Mouse (Mus musculus): ENCODE measurements at regions not wholly inside any gene's neighbourhood (a gene's known extent, or its start where the extent isn't known, plus 50 kb on each side); places are given as distances from the start of the nearest gene placed in this dataset.

DNA sequence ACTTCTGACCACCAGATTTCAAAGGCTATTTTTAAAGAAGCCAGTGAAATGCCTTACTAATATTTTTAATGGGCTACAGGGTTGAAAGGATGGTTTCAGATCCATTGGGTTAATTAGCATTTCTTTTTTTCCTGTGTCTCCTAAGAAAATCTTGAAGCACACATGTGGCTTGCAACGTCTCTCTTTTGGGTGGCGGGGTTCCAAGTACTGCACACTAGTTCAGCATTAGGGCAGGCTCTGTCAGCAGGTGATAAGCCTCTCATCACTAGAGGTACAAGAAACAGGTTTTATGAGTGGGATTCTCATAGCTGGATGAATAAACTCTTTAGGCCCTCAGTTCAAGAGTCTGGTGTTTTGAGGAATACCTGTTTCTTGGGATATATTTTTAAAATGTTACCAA, 103.2 kb upstream of the Jun start:
- 88% methylated on average over 2 of the region's 2 CpGs for WGBS
- no peak overlapping the region for H3K4me3 ChIP-seq
- H3K4me2 ChIP-seq (replicated peaks) = no peak overlapping the region

GRCm38 (mm10) chr4:95155796-95156195, 103.8 kb upstream of the Jun start:
- peaks cover 19% of the 10 kb centered on the region for H3K4me1 ChIP-seq
- no peak overlapping the region for H3K4me3 ChIP-seq
- no peak overlapping the region for H3K27ac ChIP-seq (replicated peaks)
- H3K9ac ChIP-seq (replicated peaks) = no peak overlapping the region
- 89% methylated on average over 5 of the region's 5 CpGs for WGBS
- H3K9me3 ChIP-seq = no peaks in the 10 kb centered on the region
- no peak overlapping the region for H3K4me2 ChIP-seq (replicated peaks)
- ATAC-seq (ENCODE audit: low FRiP score, low read depth) = no peak
- H3K27me3 ChIP-seq = no peaks in the 10 kb centered on the region
- H3K36me3 ChIP-seq = no peaks in the 10 kb centered on the region

More for the DNA sequence above, 103.2 kb upstream of the Jun start:
- Histone ChIP-seq H3K9me3 (no peaks in the 10 kb centered on the region), H3K36me3 (no peaks in the 10 kb centered on the region), H3K27ac (replicated peaks) (no peak overlapping the region), H3K27me3 (no peaks in the 10 kb centered on the region), H3K4me1 (peaks cover 17% of the 10 kb centered on the region), H3K9ac (replicated peaks) (no peak overlapping the region)
- ATAC-seq (ENCODE audit: low FRiP score, low read depth) = no peak

GRCm38 (mm10) chr4:95156451-95157271, 104.6 kb upstream of the Jun start:
- Histone ChIP-seq H3K4me2 (replicated peaks) (no peak overlapping the region), H3K4me3 (no peak overlapping the region), H3K27me3 (no peaks in the 10 kb centered on the region), H3K4me1 (peaks cover 28% of the 10 kb centered on the region), H3K27ac (replicated peaks) (no peak overlapping the region), H3K36me3 (no peaks in the 10 kb centered on the region), H3K9ac (replicated peaks) (no peak overlapping the region), H3K9me3 (no peaks in the 10 kb centered on the region)
- WGBS = 35% methylated on average over 5 of the region's 5 CpGs
- no peak for ATAC-seq (ENCODE audit: low FRiP score, low read depth)

GRCm38 (mm10) chr4:95157653-95158430, 105.8 kb upstream of the Jun start:
- Histone ChIP-seq H3K27ac (replicated peaks) (no peak overlapping the region), H3K27me3 (peaks cover 3% of the 10 kb centered on the region; the same call in 1 of the 2 replicates), H3K4me2 (replicated peaks) (no peak overlapping the region), H3K9ac (replicated peaks) (no peak overlapping the region), H3K9me3 (no peaks in the 10 kb centered on the region), H3K4me3 (no peak overlapping the region), H3K36me3 (no peaks in the 10 kb centered on the region), H3K4me1 (peaks cover 29% of the 10 kb centered on the region)
- 82% methylated on average over 7 of the region's 7 CpGs for WGBS
- no peak for ATAC-seq (ENCODE audit: low FRiP score, low read depth)

DNA sequence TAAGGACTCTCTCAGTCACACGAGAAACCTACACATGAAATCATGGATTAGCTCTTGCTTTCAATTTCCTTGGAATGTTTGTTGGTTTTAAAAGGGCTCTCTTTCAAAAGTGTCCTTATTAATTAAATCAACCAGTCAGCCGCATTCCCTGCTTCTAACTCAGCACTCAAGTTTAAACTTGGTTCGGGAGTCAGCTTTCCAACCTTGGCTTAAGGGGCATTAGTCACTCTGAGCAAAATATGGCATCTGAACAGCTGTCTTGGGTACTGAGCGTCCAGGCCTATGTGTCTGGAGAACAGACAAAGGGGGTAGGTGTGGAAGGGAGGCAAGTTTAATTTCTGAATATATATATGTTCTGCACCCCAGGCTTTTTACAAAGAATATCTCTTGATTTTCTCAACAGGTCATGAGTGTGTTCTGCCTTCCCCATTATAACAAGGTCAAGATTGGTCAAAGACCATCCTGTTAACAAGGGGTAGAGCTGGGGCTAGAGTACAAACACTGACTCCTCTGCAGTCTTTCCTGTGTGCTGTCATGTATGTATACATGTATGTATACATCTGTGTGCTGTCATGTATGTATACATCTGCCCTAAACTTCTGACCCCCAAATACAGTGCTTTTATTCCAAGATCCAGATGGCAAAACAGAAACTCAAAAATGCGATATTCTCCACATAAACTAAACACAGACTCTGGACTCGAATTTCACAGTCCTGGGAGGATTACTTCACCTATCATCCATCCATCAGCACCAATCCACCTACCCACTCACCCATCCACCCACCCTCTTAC, 106.8 kb upstream of the Jun start:
- H3K36me3 ChIP-seq = no peaks in the 10 kb centered on the region
- no peaks in the 10 kb centered on the region for H3K9me3 ChIP-seq
- H3K9ac ChIP-seq (replicated peaks) = no peak overlapping the region
- peaks cover 6% of the 10 kb centered on the region for H3K27me3 ChIP-seq
- no peak overlapping the region for H3K4me2 ChIP-seq (replicated peaks)
- H3K27ac ChIP-seq (replicated peaks) = no peak overlapping the region
- H3K4me3 ChIP-seq = no peak overlapping the region
- WGBS = 80% methylated on average over 6 of the region's 6 CpGs
- H3K4me1 ChIP-seq = peaks cover 23% of the 10 kb centered on the region
- ATAC-seq (ENCODE audit: low FRiP score, low read depth) = no peak

DNA sequence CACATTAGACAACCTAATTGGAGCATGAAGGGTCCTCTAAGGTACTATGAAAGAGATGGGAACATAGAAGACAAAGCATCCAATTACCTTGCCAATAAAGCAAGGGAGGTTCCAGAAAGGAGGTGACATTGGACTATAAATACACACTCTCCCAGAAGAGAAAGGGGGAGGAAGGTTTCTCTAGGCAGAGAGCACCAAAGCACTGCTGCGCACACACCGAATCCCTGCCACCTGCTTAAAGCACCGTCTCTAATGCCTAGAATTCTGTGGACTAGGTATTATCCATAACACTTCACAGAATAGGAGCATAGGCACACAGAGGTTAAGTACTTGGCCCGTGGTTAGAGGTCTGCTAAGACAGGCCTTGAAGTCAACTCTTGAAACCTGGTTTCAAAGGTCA, 107.8 kb upstream of the Jun start:
- H3K4me1 ChIP-seq = peaks cover 13% of the 10 kb centered on the region; the same call in 1 of the 2 replicates
- no peak for ATAC-seq (ENCODE audit: low FRiP score, low read depth)
- no peak overlapping the region for H3K9ac ChIP-seq (replicated peaks)
- no peaks in the 10 kb centered on the region for H3K36me3 ChIP-seq
- peaks cover 8% of the 10 kb centered on the region for H3K27me3 ChIP-seq
- no peaks in the 10 kb centered on the region for H3K9me3 ChIP-seq
- WGBS = 95% methylated on average over 4 of the region's 4 CpGs
- no peak overlapping the region for H3K4me2 ChIP-seq (replicated peaks)
- H3K27ac ChIP-seq (replicated peaks) = no peak overlapping the region
- no peak overlapping the region for H3K4me3 ChIP-seq

- Histone ChIP-seq H3K9me3 (no peaks in the 10 kb centered on the region), H3K4me2 (replicated peaks) (peak overlapping the region; percentile 68), H3K36me3 (no peaks in the 10 kb centered on the region), H3K27ac (replicated peaks) (no peak overlapping the region), H3K27me3 (peaks cover 8% of the 10 kb centered on the region), H3K4me3 (no peak overlapping the region), H3K9ac (replicated peaks) (no peak overlapping the region), H3K4me1 (peaks cover 12% of the 10 kb centered on the region; the same call in 1 of the 2 replicates)
- no peak for ATAC-seq (ENCODE audit: low FRiP score, low read depth)
- WGBS = 86% methylated on average over 3 of the region's 3 CpGs
Measured at GRCm38 (mm10) chr4:95160465-95160864, 108.4 kb upstream of the Jun start.

DNA sequence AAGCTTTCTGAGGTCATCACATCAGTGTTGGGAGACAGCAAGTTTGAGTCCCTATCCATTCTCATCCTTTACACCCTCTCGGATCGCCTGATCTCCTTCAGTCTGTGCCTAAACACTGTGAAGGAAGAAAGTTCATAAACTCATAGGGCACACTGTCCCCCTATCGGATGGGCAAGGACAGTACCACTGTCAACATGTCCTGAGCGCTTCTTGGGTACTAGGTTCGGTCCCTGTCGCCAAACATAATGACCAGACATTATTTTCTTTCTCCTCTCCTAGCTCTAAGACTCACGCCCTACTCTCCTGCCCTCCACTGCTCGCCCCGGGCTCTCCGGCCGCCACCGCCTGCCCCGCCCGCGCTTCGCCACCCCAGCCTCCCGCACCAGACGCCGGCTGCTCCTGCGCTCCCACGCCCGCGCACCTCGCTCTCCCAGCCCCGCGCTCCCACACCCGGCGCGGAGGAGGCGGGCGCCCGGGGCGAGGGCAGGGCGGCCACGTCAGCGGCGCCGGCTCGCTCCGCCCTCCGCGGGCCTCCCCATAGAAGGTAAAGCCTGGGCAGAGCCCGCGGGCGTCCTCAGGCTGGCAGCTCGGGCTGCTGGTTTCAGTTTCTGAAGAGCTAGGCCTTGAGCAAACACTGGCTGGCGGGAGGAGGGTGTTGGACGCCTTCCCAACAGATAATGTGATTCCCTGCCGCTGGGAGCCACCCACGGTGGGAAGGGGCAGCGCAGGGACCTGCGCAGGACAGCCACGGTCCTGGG, 109.1 kb upstream of the Jun start:
- Histone ChIP-seq H3K27ac (replicated peaks) (peak overlapping the region; percentile 77), H3K36me3 (no peaks in the 10 kb centered on the region), H3K27me3 (peaks cover 8% of the 10 kb centered on the region), H3K9me3 (no peaks in the 10 kb centered on the region), H3K9ac (replicated peaks) (peak overlapping the region; percentile 59), H3K4me2 (replicated peaks) (peak overlapping the region; percentile 68), H3K4me3 (peak overlapping the region; percentile 51), H3K4me1 (peaks cover 12% of the 10 kb centered on the region; the same call in 1 of the 2 replicates)
- peak; percentile 96 for ATAC-seq (ENCODE audit: low FRiP score, low read depth)
- 1% methylated on average over 53 of the region's 53 CpGs for WGBS

DNA sequence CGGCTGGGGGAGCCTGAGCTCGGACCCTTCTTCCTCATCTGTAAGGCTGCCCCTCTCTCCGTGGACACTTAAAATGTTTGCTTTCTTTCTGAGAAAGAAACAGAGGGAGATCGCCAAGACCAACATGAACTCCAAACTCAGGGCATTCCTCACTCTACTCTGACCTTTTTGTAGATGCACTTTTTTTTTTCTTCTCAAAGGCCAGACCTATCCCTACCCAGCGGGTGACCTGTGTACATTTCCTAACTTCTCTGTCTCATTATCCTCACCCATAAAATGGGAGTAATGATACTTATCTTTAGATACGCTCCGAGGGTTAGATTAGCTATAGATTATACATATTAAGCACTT, 109.6 kb upstream of the Jun start:
- Histone ChIP-seq H3K27me3 (peaks cover 8% of the 10 kb centered on the region), H3K9ac (replicated peaks) (peak overlapping the region; percentile 59), H3K36me3 (no peaks in the 10 kb centered on the region), H3K4me2 (replicated peaks) (peak overlapping the region; percentile 68), H3K27ac (replicated peaks) (peak overlapping the region; percentile 77), H3K4me1 (peaks cover 12% of the 10 kb centered on the region; the same call in 1 of the 2 replicates), H3K4me3 (peak overlapping the region; percentile 51), H3K9me3 (no peaks in the 10 kb centered on the region)
- WGBS = 25% methylated on average over 7 of the region's 7 CpGs
- ATAC-seq (ENCODE audit: low FRiP score, low read depth) = no peak; the same call in 1 of the 2 replicates

- 76% methylated on average over 9 of the region's 9 CpGs for WGBS
Measured at GRCm38 (mm10) chr4:95162386-95163090, 110.5 kb upstream of the Jun start.

DNA sequence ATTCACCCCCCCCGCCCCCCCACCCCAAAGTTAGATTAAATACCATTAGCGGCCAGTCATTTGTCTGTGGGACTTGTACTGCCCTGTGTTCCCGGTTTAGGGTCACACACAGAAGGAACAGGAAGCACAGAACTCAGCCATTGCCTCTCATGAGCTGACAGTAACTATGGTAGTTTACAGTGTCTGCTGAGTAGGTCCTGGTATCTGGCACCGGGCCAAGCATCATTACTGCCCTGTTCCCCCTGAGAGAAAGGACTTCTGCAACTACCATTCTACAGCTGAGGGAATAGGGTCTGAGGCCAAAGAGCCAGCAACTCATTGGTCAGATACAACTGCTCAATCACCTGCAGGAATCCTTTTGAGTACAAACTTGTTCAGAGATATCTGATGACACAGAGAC, 111.4 kb upstream of the Jun start:
- Histone ChIP-seq H3K9me3 (no peaks in the 10 kb centered on the region), H3K4me2 (replicated peaks) (no peak overlapping the region), H3K4me1 (peaks cover 12% of the 10 kb centered on the region; the same call in 1 of the 2 replicates), H3K4me3 (no peak overlapping the region), H3K9ac (replicated peaks) (no peak overlapping the region), H3K36me3 (no peaks in the 10 kb centered on the region), H3K27ac (replicated peaks) (no peak overlapping the region), H3K27me3 (peaks cover 8% of the 10 kb centered on the region)
- no peak for ATAC-seq (ENCODE audit: low FRiP score, low read depth)
- WGBS = 80% methylated on average over 4 of the region's 4 CpGs

More at GRCm38 (mm10) chr4:95162386-95163090, 110.5 kb upstream of the Jun start:
- no peak overlapping the region for H3K4me2 ChIP-seq (replicated peaks)
- no peaks in the 10 kb centered on the region for H3K36me3 ChIP-seq
- H3K4me1 ChIP-seq = peaks cover 12% of the 10 kb centered on the region; the same call in 1 of the 2 replicates
- no peak overlapping the region for H3K4me3 ChIP-seq
- no peak for ATAC-seq (ENCODE audit: low FRiP score, low read depth)
- H3K27me3 ChIP-seq = peaks cover 8% of the 10 kb centered on the region
- H3K27ac ChIP-seq (replicated peaks) = no peak overlapping the region
- no peak overlapping the region for H3K9ac ChIP-seq (replicated peaks)
- no peaks in the 10 kb centered on the region for H3K9me3 ChIP-seq

All from midbrain, embryonic 12.5 days (tissue).